Mouse (Mus musculus): ENCODE measurements around the gene Ckmt2. TPM values are rescaled to one million over a fixed set of nuclear protein-coding genes. Genes with fewer than 3 reads are reported as not detected.

The Ckmt2 gene
- polyA plus RNA-seq, 1 experiment from 2014 or later = 0.17 TPM

DNA sequence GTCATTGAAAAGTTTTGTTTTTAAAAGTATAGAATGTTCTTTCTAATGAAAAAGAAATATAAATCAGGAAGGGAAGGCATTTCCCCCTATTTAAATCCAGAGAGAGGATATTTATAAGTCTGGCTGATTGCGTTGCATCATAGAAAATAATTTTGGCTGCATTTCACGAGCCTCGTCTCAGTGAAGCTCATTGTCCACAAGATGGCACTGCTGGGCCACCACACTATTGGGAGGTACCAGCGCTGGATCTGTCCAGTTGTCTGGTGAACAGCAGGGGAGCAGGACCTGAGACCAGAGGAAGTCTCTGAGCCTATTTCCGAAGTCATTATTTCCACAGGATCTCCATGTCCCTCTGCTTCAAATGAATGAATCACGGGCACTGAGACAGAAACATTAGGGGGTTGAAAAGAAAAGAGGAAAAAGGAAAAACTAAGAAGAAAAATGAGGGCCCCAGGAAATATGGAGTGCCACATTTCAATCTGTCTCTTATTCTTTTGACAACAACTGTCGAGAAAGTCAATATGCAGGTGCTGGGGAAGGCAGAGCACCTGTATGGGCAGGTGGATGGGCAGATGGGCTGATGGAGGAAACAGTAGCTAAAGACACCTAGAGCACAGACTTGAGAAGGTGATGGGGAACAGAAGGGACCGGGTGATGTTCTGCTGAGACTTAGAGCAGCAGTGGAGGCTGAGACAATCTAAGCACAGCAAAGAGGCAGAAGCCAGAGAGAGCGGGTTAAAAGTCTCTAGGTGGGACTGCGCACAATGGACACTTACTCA is 31.7 kb upstream of the Ckmt2 start:
- no peak overlapping the region for H3K4me2 ChIP-seq (replicated peaks)
- peak; percentile 90 for ATAC-seq (ENCODE audit: low FRiP score)
- H3K4me3 ChIP-seq (replicated peaks; ENCODE audit: low read length) = no peak overlapping the region
- H3K27ac ChIP-seq = no peak overlapping the region
- no peaks in the 10 kb centered on the region for H3K27me3 ChIP-seq (ENCODE audit: control insufficient read depth, insufficient read depth, low read length)
- H3K4me1 ChIP-seq (replicated peaks; ENCODE audit: control insufficient read depth, insufficient read depth, low read length) = no peaks in the 10 kb centered on the region
- H3K36me3 ChIP-seq (replicated peaks; ENCODE audit: control insufficient read depth, insufficient read depth) = no peaks in the 10 kb centered on the region
- peak; percentile 86 for DNase-seq (ENCODE audit: low spot score)
- 39% methylated on average over 10 of the region's 10 CpGs for WGBS
- no peaks in the 10 kb centered on the region for H3K9me3 ChIP-seq (ENCODE audit: control insufficient read depth, low read length)
- H3K9ac ChIP-seq = no peak overlapping the region

DNA sequence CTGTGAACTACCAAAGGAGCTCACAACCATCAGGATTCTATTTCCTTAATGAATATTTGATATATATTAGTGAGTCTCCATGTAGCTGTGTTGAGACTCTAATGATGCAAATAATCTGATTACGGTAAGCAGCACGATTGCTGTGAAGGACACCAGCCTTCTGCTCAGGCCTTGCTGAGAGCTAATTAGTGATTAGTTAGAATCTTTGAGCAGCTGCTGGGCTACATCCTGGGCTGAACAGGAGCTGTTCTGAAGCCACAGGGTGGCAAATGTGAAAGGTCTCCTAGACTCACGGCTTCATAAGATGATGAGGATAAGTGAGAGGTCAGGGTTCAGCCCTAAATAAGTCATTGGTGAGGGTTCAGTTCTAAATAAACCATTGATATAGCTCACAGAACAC is 29.7 kb upstream of the Ckmt2 start:
- Histone ChIP-seq H3K27ac (no peak overlapping the region), H3K4me3 (replicated peaks; ENCODE audit: low read length) (no peak overlapping the region), H3K4me2 (replicated peaks) (no peak overlapping the region), H3K9me3 (ENCODE audit: control insufficient read depth, low read length) (no peaks in the 10 kb centered on the region), H3K36me3 (replicated peaks; ENCODE audit: control insufficient read depth, insufficient read depth) (no peaks in the 10 kb centered on the region), H3K9ac (no peak overlapping the region), H3K27me3 (ENCODE audit: control insufficient read depth, insufficient read depth, low read length) (no peaks in the 10 kb centered on the region), H3K4me1 (replicated peaks; ENCODE audit: control insufficient read depth, insufficient read depth, low read length) (no peaks in the 10 kb centered on the region)
- 53% methylated on average over 3 of the region's 3 CpGs for WGBS
- DNase-seq (ENCODE audit: low spot score) = no peak
- ATAC-seq (ENCODE audit: low FRiP score) = peak; percentile 39; the same call in 1 of the 2 replicates

DNA sequence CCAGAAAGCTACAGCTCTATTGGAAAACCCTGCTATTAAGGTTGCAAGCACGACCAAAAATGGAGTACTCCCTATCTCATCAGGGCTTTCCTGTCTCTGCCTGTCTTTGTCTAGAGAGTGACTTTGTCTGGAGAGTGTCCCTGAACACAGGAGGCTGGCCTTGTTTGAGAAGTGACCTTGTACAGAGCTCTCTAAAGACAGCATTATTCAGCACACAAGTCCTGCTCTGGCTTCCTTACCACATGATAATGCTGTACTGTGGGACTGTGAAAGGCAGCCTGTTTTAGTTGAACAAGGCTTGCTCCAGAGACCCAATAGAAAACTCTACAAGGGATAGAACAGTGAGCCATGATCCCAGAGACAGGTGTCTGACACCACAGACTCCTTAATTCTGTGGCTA is 19.8 kb upstream of the Ckmt2 start:
- Histone ChIP-seq H3K4me2 (replicated peaks) (no peak overlapping the region), H3K27ac (no peak overlapping the region), H3K9ac (no peak overlapping the region), H3K36me3 (replicated peaks; ENCODE audit: control insufficient read depth, insufficient read depth) (no peaks in the 10 kb centered on the region), H3K4me1 (replicated peaks; ENCODE audit: control insufficient read depth, insufficient read depth, low read length) (no peaks in the 10 kb centered on the region), H3K4me3 (replicated peaks; ENCODE audit: low read length) (no peak overlapping the region), H3K27me3 (ENCODE audit: control insufficient read depth, insufficient read depth, low read length) (no peaks in the 10 kb centered on the region), H3K9me3 (ENCODE audit: control insufficient read depth, low read length) (no peaks in the 10 kb centered on the region)
- DNase-seq (ENCODE audit: low spot score) (no peak), ATAC-seq (ENCODE audit: low FRiP score) (no peak)
- 65% methylated on average over 1 of the region's 1 CpGs for WGBS

GRCm38 (mm10) chr13:91893132-91893531 is 16.4 kb upstream of the Ckmt2 start:
- 80% methylated on average over 6 of the region's 6 CpGs for WGBS

GRCm38 (mm10) chr13:91890031-91890619 is 13.4 kb upstream of the Ckmt2 start:
- DNase-seq (ENCODE audit: low spot score) (no peak), ATAC-seq (ENCODE audit: low FRiP score) (no peak)
- Histone ChIP-seq H3K4me1 (replicated peaks; ENCODE audit: control insufficient read depth, insufficient read depth, low read length) (no peaks in the 10 kb centered on the region), H3K9ac (no peak overlapping the region), H3K27me3 (ENCODE audit: control insufficient read depth, insufficient read depth, low read length) (no peaks in the 10 kb centered on the region), H3K9me3 (ENCODE audit: control insufficient read depth, low read length) (no peaks in the 10 kb centered on the region), H3K4me2 (replicated peaks) (no peak overlapping the region), H3K36me3 (replicated peaks; ENCODE audit: control insufficient read depth, insufficient read depth) (no peaks in the 10 kb centered on the region), H3K4me3 (replicated peaks; ENCODE audit: low read length) (no peak overlapping the region), H3K27ac (no peak overlapping the region)
- 76% methylated on average over 6 of the region's 6 CpGs for WGBS

More at GRCm38 (mm10) chr13:91893132-91893531, 16.4 kb upstream of the Ckmt2 start:
- Histone ChIP-seq H3K4me1 (replicated peaks; ENCODE audit: control insufficient read depth, insufficient read depth, low read length) (no peaks in the 10 kb centered on the region), H3K4me2 (replicated peaks) (no peak overlapping the region), H3K4me3 (replicated peaks; ENCODE audit: low read length) (no peak overlapping the region), H3K27ac (no peak overlapping the region), H3K27me3 (ENCODE audit: control insufficient read depth, insufficient read depth, low read length) (no peaks in the 10 kb centered on the region), H3K36me3 (replicated peaks; ENCODE audit: control insufficient read depth, insufficient read depth) (no peaks in the 10 kb centered on the region), H3K9ac (no peak overlapping the region), H3K9me3 (ENCODE audit: control insufficient read depth, low read length) (no peaks in the 10 kb centered on the region)
- DNase-seq (ENCODE audit: low spot score) = no peak
- ATAC-seq (ENCODE audit: low FRiP score) = no peak

- Histone ChIP-seq H3K36me3 (replicated peaks; ENCODE audit: control insufficient read depth, insufficient read depth) (no peaks in the 10 kb centered on the region), H3K27ac (no peak overlapping the region), H3K9me3 (ENCODE audit: control insufficient read depth, low read length) (no peaks in the 10 kb centered on the region), H3K9ac (no peak overlapping the region), H3K4me1 (replicated peaks; ENCODE audit: control insufficient read depth, insufficient read depth, low read length) (no peaks in the 10 kb centered on the region), H3K4me3 (replicated peaks; ENCODE audit: low read length) (no peak overlapping the region), H3K4me2 (replicated peaks) (no peak overlapping the region), H3K27me3 (ENCODE audit: control insufficient read depth, insufficient read depth, low read length) (no peaks in the 10 kb centered on the region)
- ATAC-seq (ENCODE audit: low FRiP score) = no peak
- WGBS = 86% methylated on average over 5 of the region's 5 CpGs
- DNase-seq (ENCODE audit: low spot score) = no peak
Observed at GRCm38 (mm10) chr13:91884714-91885386, 8.2 kb upstream of the Ckmt2 start.

GRCm38 (mm10) chr13:91881837-91882480 is 5.3 kb upstream of the Ckmt2 start:
- 64% methylated on average over 9 of the region's 9 CpGs for WGBS
- ATAC-seq (ENCODE audit: low FRiP score) (peak; percentile 53; the same call in 1 of the 2 replicates), DNase-seq (ENCODE audit: low spot score) (peak; percentile 79)
- no peak overlapping the region for H3K4me3 ChIP-seq (replicated peaks; ENCODE audit: low read length)
- no peaks in the 10 kb centered on the region for H3K4me1 ChIP-seq (replicated peaks; ENCODE audit: control insufficient read depth, insufficient read depth, low read length)
- no peak overlapping the region for H3K9ac ChIP-seq
- no peaks in the 10 kb centered on the region for H3K27me3 ChIP-seq (ENCODE audit: control insufficient read depth, insufficient read depth, low read length)
- H3K4me2 ChIP-seq (replicated peaks) = no peak overlapping the region
- H3K27ac ChIP-seq = no peak overlapping the region
- H3K9me3 ChIP-seq (ENCODE audit: control insufficient read depth, low read length) = no peaks in the 10 kb centered on the region
- H3K36me3 ChIP-seq (replicated peaks; ENCODE audit: control insufficient read depth, insufficient read depth) = no peaks in the 10 kb centered on the region

- Histone ChIP-seq H3K36me3 (replicated peaks; ENCODE audit: control insufficient read depth, insufficient read depth) (no peaks in the 10 kb centered on the region), H3K27me3 (ENCODE audit: control insufficient read depth, insufficient read depth, low read length) (no peaks in the 10 kb centered on the region), H3K9ac (no peak overlapping the region), H3K27ac (no peak overlapping the region), H3K4me2 (replicated peaks) (no peak overlapping the region), H3K9me3 (ENCODE audit: control insufficient read depth, low read length) (no peaks in the 10 kb centered on the region), H3K4me1 (replicated peaks; ENCODE audit: control insufficient read depth, insufficient read depth, low read length) (no peaks in the 10 kb centered on the region), H3K4me3 (replicated peaks; ENCODE audit: low read length) (no peak overlapping the region)
- 82% methylated on average over 4 of the region's 4 CpGs for WGBS
- ATAC-seq (ENCODE audit: low FRiP score) (no peak), DNase-seq (ENCODE audit: low spot score) (no peak)
Observed at GRCm38 (mm10) chr13:91880256-91880655, 3.6 kb upstream of the Ckmt2 start.

DNA sequence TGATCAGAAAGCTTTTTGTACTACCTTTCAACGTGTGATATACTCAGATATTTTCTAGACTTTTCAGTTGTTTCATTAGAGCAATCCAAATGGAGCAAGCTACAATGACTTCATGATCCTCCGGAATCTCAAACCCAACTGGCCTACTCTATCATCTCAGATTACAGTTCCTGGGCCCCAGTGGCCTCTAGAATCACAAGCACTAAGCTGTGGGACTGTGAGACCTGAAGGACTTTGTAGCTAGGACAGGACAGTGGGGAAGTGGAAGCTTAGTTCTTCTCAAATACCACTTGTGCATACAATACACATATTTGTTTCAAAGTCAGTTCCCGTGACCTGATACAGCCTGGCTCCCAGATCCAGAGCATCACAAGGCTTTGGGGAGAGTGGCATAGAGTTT is 1.3 kb upstream of the Ckmt2 start:
- Histone ChIP-seq H3K27ac (no peak overlapping the region), H3K9me3 (ENCODE audit: control insufficient read depth, low read length) (no peaks in the 10 kb centered on the region), H3K4me3 (replicated peaks; ENCODE audit: low read length) (no peak overlapping the region), H3K36me3 (replicated peaks; ENCODE audit: control insufficient read depth, insufficient read depth) (no peaks in the 10 kb centered on the region), H3K4me1 (replicated peaks; ENCODE audit: control insufficient read depth, insufficient read depth, low read length) (no peaks in the 10 kb centered on the region), H3K9ac (no peak overlapping the region), H3K4me2 (replicated peaks) (no peak overlapping the region), H3K27me3 (ENCODE audit: control insufficient read depth, insufficient read depth, low read length) (no peaks in the 10 kb centered on the region)
- DNase-seq (ENCODE audit: low spot score) = no peak
- WGBS = 92% methylated on average over 3 of the region's 3 CpGs
- no peak for ATAC-seq (ENCODE audit: low FRiP score)
